Mouse (Mus musculus): ENCODE data around the gene Lamc2.

The Lamc2 gene

DNA sequence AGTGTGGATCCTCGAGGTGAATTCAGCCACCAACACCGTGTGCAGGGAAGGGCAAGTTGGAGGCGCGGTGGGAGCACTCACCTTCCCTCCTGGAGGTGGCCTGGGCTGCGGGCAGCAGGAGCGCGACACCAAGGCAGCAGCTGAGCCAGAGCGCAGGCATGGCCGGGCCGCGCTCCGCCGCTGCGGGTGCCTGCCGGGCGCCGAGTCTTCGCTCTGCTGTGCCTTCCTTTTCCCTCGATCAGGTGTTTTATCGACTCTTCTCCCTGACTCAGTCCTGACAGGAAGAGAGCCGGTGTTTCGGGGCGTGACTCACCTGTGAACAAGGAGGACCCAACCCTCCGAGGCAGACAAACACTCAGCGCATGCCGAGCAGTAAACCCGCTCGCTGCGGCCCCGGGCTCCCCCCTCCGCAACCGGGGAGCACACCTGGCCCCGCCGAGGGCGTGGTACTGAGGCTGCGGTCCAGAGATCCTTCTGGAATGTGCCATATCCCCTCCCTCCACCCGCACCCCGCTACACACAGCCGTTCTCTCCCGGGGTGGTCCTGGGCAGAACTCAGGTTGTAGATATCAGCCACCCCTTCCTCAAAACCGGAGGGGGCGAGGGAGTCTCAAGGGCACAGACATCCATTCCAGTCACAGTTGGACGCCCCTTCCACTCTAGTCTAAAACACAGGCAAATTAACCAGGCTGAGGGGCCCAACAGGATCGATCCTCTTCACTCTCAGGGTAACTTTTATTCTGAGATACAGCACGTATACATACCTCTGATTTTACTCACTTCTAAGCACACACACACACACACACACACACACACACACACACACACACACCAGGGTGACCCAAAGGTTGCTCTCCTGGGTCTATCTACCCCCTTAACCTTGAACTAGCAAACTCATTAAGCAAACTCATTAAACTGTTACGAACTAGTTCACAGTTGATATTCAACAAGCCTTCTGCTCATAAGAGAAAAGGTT, at the start of gene Lamc2:
Gene Lamc2 (minus strand): TSS at position 620 of the 976 bp plus-strand sequence.
- DNase-seq = peak; percentile 43

DNA sequence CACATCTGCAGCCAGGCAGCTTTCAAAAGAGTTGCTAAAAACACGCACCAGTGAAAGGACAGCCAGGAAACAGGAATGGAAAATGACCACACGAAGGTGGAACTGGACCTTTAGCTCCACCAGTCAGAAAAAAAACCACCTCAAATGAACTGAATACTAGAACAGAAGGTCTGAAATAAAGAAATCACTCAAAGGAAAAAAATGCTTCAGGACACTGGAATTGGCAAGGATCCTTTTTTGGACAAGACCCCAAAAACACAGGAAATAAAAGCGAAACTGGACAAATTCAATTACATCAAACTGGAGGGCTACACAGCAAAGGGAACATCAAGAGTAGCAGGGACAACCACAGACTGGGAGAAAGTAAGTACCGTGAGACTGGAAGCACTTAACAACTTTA, 49.3 kb upstream of the Lamc2 start:
- no peak for DNase-seq

DNA sequence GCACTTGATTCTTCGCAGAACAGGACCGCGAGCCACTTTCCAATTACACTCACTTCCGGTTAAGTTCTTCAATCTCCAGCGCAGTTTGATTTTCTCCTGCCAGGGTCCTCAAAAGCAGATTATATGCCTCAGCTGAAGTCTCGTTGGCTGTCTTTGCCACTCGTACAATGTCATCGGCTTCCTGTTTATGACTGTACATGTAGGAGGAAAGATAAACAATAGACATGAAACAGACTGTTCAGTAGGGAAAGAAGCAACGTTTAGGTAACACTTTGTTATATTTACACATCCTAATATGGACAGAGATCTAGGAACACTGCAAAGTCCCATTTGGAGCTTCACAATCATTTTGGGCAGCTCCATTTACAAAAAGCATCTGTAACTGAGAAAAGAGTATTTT, 45.4 kb upstream of the Lamc2 start:
- no peak for DNase-seq

DNA sequence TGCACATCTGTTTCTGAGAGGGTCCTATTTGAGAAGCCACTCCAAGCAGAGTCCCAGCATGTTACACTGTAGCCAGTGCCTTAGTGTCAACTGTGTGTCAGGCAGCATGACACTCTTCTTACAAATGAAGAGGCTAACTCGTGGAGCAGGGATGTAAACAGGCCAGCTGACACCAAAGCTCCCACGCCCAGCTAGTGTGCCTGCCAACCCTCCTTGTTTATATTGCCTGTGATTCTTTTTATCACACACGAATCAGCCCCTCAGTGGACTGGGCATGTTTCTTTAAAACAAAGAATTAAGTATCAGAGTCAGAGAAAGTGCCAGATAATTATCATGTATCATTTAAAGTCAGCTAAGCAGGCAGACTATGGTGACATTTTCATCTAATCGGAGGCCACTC, 41.7 kb upstream of the Lamc2 start:
- no peak for DNase-seq

DNA sequence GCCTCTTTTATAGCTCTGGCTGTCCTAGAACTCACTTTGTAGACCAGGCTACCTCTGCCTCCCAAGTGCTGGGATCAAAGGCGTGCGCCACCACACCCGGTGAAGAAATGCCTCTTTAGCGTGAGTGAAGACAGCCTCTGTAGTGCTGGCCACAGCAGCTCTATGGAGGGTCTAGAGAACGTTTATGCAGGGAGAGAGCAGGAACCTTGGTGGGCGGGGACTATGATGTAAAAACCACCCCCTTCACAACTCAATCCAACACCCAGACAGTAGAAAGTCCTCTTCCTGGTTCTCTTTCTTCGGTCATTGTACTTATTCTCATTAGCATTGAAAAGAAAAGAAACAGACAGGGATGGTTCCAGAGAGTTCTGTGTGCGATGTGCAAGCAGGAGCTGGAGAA, 40.8 kb upstream of the Lamc2 start:
- no peak for DNase-seq

DNA sequence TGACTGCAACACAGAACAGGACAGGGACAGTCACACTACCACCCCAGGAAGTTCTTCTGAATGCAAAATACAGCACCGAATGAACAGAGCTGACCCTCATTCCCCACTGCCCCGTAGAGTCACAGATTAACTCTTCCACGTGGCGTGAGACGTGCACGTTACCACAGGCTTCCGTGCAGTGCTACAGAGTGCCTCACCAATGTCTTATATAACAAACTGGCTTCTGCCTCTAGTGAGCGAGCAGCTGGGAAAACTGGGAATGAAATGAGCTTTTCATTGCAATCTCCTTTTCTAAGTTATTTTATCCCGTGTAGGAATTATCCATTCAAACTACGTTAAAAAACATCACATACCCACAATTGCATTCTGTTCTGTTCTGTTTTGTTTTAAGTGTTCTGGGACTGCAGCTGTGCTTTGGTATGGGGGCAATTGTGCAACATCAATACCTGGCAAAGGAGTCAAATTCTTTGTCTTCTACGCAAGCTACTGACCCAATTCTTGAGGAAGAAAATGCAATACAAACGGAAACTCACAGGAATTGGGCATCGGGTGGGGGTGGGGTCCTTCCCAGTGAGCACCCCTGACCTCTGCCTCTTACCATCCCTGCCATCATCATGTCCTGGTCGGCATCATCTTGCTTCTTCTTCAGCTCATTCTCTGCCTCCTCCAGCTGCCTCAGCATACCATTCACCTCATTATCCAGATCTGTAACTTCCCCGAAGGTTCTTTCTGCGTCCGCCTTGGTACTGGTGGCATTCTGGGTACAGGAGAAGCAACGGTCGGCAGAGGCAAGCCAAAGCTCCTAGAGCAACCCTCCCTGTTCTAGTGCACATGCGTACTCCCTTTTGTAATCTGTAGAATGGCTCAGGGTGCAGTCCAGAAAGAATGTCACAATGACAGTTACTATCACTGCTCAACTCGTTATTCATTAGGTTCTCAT, 39.8 kb upstream of the Lamc2 start:
- peak; percentile 36 for DNase-seq

DNA sequence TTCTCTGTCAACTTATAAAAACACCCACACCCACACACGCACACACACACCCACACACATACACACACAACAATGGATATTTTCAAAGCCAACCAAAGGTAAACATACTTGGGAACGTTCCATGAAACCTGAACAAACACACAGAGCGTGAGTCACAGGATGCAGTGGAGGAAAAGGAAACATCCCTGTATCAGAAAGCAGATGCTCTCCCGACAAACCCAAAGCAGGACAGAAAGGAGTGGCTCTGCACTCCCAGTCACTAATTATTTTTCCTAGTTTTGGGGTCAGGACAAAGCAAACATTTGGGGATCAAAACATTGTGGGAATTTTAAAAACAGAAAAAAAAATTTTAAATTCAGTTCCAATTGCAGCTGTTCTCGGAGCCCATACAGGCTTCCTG, 38.1 kb upstream of the Lamc2 start:
- DNase-seq = no peak

DNA sequence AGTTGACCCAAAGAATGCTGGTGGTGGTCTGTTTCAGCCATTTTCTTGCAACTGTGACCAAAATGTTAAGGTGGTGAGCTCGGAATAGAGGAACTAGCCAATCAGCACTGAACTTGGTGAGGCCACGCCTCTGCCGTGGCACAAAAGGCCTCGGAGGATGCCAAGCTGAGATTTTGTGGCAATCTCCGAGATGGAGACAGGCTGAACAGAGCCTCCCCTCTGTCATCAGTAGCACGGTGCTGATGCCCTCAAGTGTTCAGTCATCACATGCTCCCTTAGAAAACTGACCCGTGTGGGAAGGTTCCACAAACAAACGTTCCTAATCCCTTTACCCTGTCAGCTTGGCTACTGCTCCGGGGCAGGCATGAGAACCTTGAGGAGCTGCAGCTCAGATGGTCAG, 33.1 kb upstream of the Lamc2 start:
- DNase-seq = no peak

DNA sequence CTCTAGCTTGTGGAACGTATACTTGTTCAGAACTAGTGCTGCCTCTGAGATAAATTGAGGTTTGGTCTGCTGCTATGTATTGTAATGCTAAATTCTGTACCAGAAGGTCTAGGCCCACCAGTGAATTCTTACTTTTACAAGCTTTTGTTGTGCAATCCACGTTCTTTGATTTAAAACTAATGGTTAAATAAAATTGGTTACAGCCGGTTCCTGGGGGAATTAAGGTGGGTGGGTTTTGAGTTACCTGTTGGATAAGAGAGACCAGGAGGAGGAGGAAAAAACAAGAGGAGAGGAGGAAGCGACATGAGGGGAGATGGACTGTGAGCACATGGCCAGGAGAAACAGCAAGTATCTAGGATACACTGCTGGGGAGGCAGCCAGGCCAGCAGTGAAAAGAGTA, 30.3 kb upstream of the Lamc2 start:
- no peak for DNase-seq

DNA sequence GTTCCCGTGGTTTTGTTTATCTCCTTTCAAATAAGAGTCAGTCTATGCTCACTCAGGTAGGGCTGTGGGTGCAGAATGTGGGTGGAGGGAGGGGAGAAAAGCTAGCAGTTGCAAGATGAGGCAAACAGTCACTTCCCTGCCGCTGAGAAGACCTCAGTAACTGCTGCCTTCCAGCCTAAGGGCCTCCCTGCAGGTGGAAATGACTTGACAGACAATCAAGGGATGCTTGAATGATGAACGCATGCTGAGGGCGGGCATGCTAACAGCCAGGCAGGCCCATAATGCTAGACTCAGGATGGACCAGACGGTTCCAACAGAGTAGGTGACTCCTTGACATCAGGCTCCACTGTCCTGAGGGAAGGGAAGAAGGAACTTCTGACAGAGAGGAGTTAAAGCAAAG, 29.4 kb upstream of the Lamc2 start:
- no peak for DNase-seq

DNA sequence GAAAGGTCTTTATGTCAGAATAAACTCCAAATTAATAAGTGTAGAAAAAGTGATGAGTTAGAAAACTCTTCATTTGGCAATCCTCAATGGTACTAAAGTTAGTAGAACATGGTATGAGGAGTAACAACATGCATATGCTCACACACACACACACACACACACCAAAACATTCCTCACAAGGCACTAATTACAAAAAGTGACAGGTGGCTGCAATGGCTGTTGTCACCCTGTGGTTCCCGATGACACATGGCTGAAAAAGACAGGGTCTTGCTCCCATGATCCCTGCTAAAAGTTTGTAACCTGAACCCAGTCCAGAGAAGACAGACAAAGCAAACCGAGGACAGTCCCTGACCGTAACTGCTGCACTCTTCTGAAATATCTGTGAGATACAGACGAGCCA, 24.7 kb upstream of the Lamc2 start:
- no peak for DNase-seq

DNA sequence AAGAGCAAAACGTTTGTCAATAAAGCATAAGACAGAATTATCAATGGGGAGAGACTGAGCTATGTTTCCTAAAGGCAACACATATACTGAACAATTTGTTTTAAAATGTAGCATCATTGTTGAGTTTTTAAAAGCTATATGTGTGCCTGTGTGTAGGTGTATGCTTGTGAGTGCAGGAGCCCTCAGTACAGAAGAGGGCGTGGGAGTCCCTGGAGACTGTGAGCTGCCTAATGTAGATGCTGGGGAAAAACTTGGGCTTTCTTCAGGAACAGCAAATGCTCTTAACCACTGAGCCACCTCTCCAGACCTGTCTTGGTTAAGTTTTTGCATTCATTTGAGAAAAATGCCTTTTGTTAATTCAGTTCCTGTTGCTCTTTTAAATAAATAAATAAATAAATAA, 24.0 kb upstream of the Lamc2 start:
- DNase-seq = no peak

DNA sequence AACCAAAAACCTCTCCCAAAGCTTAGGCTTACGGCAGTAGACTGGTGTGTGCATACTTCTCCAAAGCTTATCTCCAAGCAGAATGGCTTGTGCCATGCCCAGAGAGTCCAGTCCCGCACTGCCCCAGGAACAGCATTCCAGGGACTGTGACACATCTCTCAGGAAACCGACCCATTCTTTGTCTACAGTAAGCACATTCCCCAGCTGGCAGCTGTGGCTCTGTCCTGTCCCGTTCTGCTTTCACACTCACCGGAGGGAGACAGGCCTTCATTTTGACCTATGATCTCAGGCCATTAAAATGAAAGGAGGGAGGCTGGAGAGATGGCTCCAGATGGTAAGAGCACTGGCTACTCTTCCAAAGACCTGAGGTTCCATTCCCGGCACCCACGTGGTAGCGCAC, 15.9 kb upstream of the Lamc2 start:
- DNase-seq = no peak

DNA sequence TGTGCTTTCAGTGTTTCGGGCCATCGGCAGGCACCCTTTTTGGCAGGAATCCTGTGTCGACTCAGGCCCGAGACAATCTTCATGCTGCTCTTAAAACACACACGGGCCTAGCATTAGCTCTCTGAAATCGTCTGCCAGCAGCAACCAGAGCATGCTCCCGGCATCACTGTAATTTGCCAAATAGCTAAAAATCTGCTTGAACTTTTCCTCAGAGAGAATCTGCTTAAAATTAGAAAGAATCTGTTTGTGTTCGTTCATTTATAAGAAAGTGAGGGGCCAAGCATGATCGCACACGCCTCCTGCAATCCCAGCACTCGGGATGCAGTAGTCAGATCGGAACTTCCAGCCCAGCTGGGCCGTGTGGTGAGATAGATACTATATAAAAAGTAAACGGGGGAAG, 15.2 kb upstream of the Lamc2 start:
- DNase-seq = no peak

DNA sequence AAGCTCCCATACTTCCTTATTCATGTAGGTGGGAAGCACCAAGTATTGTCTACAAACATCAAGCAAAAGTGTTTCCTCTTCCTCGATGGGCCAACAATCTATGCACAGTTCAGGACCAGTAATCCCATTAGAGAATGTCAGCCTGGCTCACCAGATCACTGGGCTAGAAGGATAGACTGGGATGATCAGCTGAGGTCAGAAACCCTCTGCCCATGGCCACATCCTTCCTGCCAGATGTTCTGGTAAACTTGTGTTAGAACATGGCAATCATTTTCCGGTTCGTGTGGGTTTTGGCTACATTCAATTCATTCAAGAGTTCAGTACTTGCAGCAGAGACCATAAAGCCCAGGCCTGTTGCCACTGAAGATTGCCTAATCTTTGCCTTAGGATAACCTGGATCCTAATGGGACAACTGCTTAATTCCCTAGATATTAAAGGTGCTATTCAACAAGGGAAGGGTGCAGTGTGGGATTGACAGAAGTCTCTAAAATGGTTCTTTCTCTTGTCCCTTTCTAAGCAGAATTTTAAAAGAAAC, 11.1 kb upstream of the Lamc2 start:
- DNase-seq = no peak

DNA sequence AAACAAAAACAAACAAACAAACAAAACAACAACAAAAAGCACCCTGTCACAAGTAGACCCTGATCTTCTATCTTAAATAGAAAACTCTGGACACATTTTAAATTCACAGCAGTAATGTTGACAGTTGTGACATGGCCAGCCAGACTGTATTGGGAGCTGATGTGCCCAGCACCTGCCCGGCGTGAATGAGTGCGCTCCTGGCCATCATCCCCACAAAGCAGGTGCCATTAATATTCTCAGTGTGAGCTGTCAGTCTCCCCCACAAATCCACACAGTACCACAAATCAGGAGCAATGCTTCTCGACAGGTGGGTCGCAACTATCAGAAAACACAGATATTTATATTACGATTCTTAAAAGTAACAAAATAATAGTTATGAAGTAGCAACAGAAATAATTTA, 6.7 kb upstream of the Lamc2 start:
- DNase-seq = no peak

DNA sequence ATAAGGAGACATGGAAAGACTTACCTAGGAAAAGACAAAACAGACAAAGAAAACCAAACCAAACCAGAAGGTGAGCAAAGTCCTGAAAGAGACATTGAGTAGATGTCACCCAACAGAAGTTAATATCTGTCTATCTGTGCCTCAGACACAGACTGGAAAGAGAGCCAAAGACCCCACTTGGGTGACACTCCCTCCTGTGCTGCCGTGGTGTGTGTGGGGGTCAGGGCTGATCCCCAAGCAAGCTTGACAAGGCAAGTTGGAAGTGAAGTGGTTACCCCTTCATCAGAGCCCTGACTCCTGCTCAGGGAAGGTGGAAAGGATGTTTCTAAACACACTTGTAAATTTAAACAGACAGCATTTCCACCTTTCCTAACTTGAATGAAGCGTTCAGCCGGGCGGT, 6.1 kb upstream of the Lamc2 start:
- no peak for DNase-seq

DNA sequence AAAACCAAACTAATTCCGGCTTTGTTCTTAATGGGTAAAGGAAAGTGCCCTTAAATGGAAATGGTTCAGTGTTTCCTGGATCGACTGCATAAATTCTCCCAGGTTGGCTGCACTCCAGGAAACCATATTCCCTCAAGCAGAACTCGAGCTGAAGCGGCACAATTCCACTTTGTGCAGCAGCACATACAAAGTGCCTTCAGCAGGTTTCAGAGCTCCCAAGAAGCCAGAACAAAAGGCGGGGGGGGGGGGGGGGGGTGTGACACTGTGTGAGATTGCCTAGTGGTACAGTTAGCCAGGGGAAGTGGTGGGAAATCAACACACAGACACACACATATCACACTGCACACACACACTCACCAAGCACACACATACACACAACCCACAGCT, 5.7 kb upstream of the Lamc2 start:
- DNase-seq = no peak

DNA sequence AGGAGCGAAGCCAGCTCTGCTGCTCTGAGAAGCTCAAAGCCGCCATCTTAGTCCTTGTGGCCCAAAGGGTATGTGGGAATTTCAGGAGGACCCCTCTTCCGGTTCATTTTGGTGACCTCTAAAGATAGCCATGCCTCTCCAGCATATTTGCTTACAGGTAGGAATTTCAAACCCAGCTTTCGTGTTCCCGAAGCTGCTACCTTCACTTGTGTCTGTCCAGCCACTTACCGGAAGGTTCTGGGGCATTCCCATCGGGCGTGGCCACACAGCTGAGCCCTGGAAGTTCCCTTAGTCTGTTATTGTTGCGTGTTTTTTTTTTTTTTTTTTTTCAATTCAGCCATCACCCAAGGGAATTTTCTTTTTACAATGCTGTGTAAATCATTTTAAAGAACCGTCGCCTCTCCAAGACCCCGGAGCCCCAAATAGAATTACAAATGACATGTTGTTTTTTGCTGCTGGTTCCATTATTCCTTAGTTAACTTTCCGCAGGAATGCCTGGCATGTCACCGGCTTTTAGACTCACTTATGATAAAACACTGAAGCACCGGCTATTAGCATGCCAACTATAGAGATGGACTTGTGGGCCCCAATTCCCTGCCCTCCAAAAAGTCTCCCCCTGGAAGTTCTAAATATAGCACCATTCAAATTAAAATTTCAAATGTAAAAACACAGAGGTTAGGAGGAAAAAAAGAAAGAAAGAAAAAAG, 5.1 kb upstream of the Lamc2 start:
- no peak for DNase-seq

DNA sequence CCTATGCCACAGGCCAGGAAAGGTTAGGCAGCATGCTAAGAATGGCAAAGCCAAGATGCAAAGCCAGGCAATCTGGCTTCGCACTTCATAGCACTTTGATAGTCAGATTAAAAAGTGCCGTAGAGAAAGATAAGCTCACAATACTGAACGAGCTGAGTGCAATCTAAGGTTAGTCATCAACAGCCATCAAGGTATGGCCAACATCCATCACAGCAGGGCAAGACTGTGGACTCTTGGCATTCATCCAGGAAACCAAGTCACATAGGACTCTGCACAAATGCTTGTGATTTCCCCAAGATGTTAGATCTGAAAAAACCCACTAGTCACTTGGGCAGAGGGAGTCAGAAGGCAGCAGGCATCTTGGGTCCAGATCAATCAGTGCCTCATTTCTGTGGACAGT, 1.8 kb upstream of the Lamc2 start:
- no peak for DNase-seq

DNA sequence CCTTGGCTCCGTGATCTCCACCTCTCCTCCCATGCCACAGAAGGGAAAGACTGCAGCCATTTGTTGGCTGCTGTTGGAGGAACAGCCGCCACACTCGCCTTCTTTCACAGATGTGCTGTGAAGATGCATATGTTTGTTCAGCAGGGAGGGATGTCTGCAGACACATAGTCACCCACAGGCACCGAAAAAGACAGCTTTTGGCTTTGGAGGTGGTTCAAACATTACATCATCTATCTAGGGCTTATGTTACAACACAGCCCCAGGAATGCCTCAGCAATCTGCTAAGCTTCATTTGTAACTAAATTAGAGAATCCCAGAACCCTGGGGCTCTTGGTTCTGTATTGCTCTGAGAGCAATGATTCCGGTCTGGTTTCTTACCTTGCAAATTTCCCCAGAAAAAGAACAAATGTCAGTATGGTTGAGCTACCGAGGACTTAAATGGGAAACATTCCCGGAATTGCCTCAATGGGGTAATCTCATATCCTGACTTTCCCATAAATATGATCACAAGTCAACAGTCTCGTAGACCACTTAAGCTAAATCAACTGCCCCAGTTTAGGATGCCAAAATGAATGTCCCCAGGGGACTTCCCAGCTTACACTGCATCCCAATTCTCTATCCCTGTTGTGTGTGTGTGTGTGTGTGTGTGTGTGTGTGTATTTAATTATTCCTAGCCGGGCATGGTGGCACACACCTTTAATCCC, 5.5 kb downstream of the Lamc2 start:
- peak; percentile 65 for DNase-seq

DNA sequence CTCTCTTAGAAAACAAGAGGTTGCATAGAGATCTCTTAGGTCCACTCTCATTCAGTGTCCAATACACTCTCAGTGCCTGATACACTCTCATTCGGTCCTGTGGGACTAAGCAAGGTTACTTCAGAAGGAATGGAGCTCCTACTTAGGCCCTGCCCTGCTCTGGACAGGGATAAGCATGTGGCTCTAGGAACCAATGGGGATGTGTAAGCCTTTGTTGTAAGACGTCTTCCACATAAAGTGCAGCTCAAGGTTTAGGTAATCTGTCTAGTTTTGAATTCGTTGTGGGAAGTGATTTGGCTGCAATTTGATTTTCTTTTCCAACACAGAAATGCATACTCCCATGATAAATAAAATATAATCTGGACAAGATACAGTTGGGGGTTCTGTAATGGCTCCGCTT, 6.1 kb downstream of the Lamc2 start:
- DNase-seq = no peak

Data from right cerebral cortex, postnatal 25 days (tissue).